Mouse (Mus musculus) brain, embryonic 14.5 days (tissue): ENCODE results near the gene Flvcr2.

ENCODE experiments used
- CTCF ChIP-seq: fragments of 200-500 bp; IDR thresholded peaks from 2 replicates; pipeline ENCODE4 v1.5.1; 2012; ENCODE audit warnings: inconsistent platforms, mild to moderate bottlenecking, moderate library complexity, borderline replicate concordance; ENCODE audit not compliant: insufficient read depth, insufficient read length; ENCODE audit errors: extremely low read depth
- POLR2A ChIP-seq: fragments of 200-500 bp; IDR thresholded peaks from 2 replicates; pipeline ENCODE4 v1.6.1; 2012; ENCODE audit warnings: mild to moderate bottlenecking, inconsistent platforms, borderline replicate concordance; ENCODE audit not compliant: poor library complexity, insufficient read depth, insufficient read length, severe bottlenecking; ENCODE audit errors: extremely low read depth

DNA sequence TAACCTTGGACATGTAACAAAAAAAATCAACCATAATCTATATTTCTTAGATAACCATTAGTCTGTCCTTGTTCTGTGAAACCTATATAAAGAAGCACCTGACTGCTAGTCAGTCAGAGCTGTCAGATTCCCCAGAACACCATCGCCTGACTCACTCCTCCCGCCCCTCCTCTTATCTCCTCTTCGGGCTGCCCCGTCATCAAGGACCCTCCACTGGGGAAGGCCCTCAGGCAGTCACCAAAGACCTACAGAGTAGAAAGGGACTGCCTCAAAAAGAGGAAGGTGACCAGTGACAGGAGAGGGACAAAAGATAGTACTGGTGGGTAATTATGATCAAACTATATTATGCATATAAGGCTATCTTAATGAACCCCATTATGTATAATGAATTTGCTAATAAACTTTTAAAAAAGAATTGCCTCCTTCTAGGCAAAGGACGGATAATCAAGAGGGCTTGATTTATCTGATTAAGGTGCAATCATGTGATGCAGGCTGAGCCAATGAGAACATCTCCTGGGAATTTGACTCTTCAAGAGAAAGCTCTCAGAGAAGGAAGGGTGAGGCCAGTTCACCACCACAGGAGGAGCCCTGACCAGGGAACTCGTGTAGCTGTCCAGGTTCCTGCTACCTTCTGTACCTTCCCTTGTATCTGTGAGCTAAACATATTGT is 19.5 kb upstream of the Flvcr2 start:
- TF ChIP-seq POLR2A (no peak), CTCF (no peak)
